8 mouse cellular contexts compared by ENCODE assay signal in the genomic region with DNA sequence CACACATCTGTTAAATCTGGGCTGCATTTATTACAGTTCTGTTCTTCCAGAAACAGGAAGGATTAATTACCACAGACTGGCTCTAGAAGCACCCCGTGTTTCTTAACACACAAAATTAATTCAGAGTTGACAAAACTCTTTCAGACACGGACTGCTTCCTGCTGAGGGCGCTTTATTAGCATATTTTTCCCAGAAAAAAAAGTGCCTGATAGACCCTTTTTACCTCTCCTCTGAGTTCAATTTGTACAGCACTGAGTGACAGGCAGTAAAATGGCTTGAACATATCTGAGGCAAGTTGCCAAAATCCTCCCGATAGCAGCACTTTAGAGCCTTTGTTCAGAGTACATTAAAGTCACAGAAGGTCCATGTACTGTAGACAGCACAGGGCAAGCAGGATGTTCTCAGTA.
A peak's percentile ranks its signal among the peaks of the same experiment; 100 is the strongest.
DNase-seq lines count a peak whose midpoint lies in the region; ATAC-seq and TF ChIP-seq lines count a peak whose summit lies in the region.
"Had no signal": no experiment of that assay in that cellular context is flagged by ENCODE, and none has a peak within 500 bp of the region (broad histone marks: within the 10 kb centered on the region; RNA-seq: fewer than 3 reads in every experiment).

No protein-coding gene starts in this region.

- TF ChIP-seq CTCF in kidney, postnatal 0 days (IDR thresholded peaks at IDR 0.05; ENCODE audit: low read depth) = no peak

- H3K4me3 ChIP-seq in kidney, postnatal 0 days (replicated peaks; ENCODE audit: low read depth, low read length) = no peak overlapping the region
- no peak overlapping the region for H3K4me3 ChIP-seq in embryonic facial prominence, embryonic 14.5 days (ENCODE audit: low read depth, low read length)
- no peak overlapping the region for H3K4me3 ChIP-seq in hindbrain, embryonic 13.5 days
- H3K4me3 ChIP-seq in neural tube, embryonic 12.5 days = no peak overlapping the region

- H3K4me2 ChIP-seq in kidney, postnatal 0 days (ENCODE audit: low read length) = peak overlapping the region; percentile 32
- H3K4me2 ChIP-seq in embryonic facial prominence, embryonic 14.5 days (ENCODE audit: low read depth, low read length) = peak overlapping the region; percentile 36
- H3K4me2 ChIP-seq in hindbrain, embryonic 13.5 days = 0 out of 2 replicates have a peak overlapping the region, but pooled peaks have one; percentile 4
- no peak overlapping the region; the same call in 1 of the 2 replicates for H3K4me2 ChIP-seq in neural tube, embryonic 12.5 days (replicated peaks)

- H3K27ac ChIP-seq in kidney, postnatal 0 days = no peak overlapping the region
- no peak overlapping the region for H3K27ac ChIP-seq in embryonic facial prominence, embryonic 14.5 days (replicated peaks; ENCODE audit: low read depth, low read length)
- no peak overlapping the region for H3K27ac ChIP-seq in hindbrain, embryonic 13.5 days
- H3K27ac ChIP-seq in neural tube, embryonic 12.5 days = no peak overlapping the region

- no peaks in the 10 kb centered on the region for H3K9me3 ChIP-seq in kidney, postnatal 0 days (replicated peaks; ENCODE audit: low read length)
- H3K9me3 ChIP-seq in embryonic facial prominence, embryonic 14.5 days (ENCODE audit: control insufficient read depth, low read length) = no peaks in the 10 kb centered on the region
- H3K9me3 ChIP-seq in hindbrain, embryonic 13.5 days = no peaks in the 10 kb centered on the region
- H3K9me3 ChIP-seq in neural tube, embryonic 12.5 days = no peaks in the 10 kb centered on the region

- peak; percentile 77 for DNase-seq in kidney, postnatal 0 days (ENCODE audit: low spot score)
- no peak for DNase-seq in kidney, adult 11 months
- peak; percentile 78 for DNase-seq in embryonic facial prominence, embryonic 14.5 days (ENCODE audit: low spot score)
- no peak for DNase-seq in testis, postnatal 10 days (ENCODE audit: low spot score)
- DNase-seq: cerebellum, adult 11-12 months had no signal

- H3K27me3 ChIP-seq in kidney, postnatal 0 days (ENCODE audit: insufficient read depth, low read length) = no peaks in the 10 kb centered on the region
- H3K27me3 ChIP-seq in embryonic facial prominence, embryonic 14.5 days (replicated peaks; ENCODE audit: control insufficient read depth, insufficient read depth, low read length) = no peaks in the 10 kb centered on the region
- H3K27me3 ChIP-seq in hindbrain, embryonic 13.5 days = no peaks in the 10 kb centered on the region
- no peaks in the 10 kb centered on the region for H3K27me3 ChIP-seq in neural tube, embryonic 12.5 days (replicated peaks)

- no peaks in the 10 kb centered on the region for H3K4me1 ChIP-seq in kidney, postnatal 0 days (replicated peaks; ENCODE audit: insufficient read depth, low read length)
- no peaks in the 10 kb centered on the region for H3K4me1 ChIP-seq in embryonic facial prominence, embryonic 14.5 days (ENCODE audit: control insufficient read depth, insufficient read depth, low read length)
- H3K4me1 ChIP-seq in hindbrain, embryonic 13.5 days (replicated peaks) = 0 out of 2 replicates have a peak, but pooled peaks cover 5% of the 10 kb centered on the region
- H3K4me1 ChIP-seq in neural tube, embryonic 12.5 days = no peaks in the 10 kb centered on the region

- WGBS in kidney, postnatal 0 days = 4% methylated on average over 4 of the region's 4 CpGs
- WGBS in embryonic facial prominence, embryonic 14.5 days = 1% methylated on average over 4 of the region's 4 CpGs
- WGBS in hindbrain, embryonic 13.5 days = 3% methylated on average over 4 of the region's 4 CpGs
- WGBS in neural tube, embryonic 12.5 days = 4% methylated on average over 4 of the region's 4 CpGs

- no peak for ATAC-seq in kidney, postnatal 0 days (replicated peaks; ENCODE audit: low FRiP score, low read depth)
- peak; percentile 78 for ATAC-seq in embryonic facial prominence, embryonic 14.5 days (ENCODE audit: low read depth)
- ATAC-seq in hindbrain, embryonic 13.5 days (ENCODE audit: low FRiP score) = peak; percentile 95
- peak; percentile 96 for ATAC-seq in neural tube, embryonic 12.5 days (ENCODE audit: low FRiP score, low read depth)
- ATAC-seq in erythroid progenitor cell, adult 5-6 weeks (replicated peaks; ENCODE audit: low FRiP score, poor library complexity, severe bottlenecking) = no peak

- no peaks in the 10 kb centered on the region for H3K36me3 ChIP-seq in kidney, postnatal 0 days (ENCODE audit: insufficient read depth, low read length)
- H3K36me3 ChIP-seq in embryonic facial prominence, embryonic 14.5 days (ENCODE audit: control insufficient read depth, insufficient read depth, low read length) = no peaks in the 10 kb centered on the region
- H3K36me3 ChIP-seq in hindbrain, embryonic 13.5 days = no peaks in the 10 kb centered on the region
- H3K36me3 ChIP-seq in neural tube, embryonic 12.5 days = no peaks in the 10 kb centered on the region

- no peak overlapping the region for H3K9ac ChIP-seq in kidney, postnatal 0 days (ENCODE audit: low read depth, low read length)
- no peak overlapping the region for H3K9ac ChIP-seq in embryonic facial prominence, embryonic 14.5 days (ENCODE audit: low read depth, low read length)
- no peak overlapping the region for H3K9ac ChIP-seq in hindbrain, embryonic 13.5 days
- H3K9ac ChIP-seq in neural tube, embryonic 12.5 days = no peak overlapping the region

Comparison
In these comparisons a context has a peak if more than half of its experiments do, and no peak if none do; other contexts are left out.
1. DNase-seq: peak in kidney, postnatal 0 days (single experiment) and embryonic facial prominence, embryonic 14.5 days (single experiment); none in kidney, adult 11 months (single experiment) and testis, postnatal 10 days (single experiment).
2. ATAC-seq: peak in embryonic facial prominence, embryonic 14.5 days (single experiment), hindbrain, embryonic 13.5 days (single experiment) and neural tube, embryonic 12.5 days (single experiment); none in kidney, postnatal 0 days (single experiment) and erythroid progenitor cell, adult 5-6 weeks (single experiment).